Mouse (Mus musculus): ENCODE data around the gene Cyp2c50. TPM values are rescaled to one million over a fixed set of nuclear protein-coding genes. Genes with fewer than 3 reads are reported as not detected.
"Not testable (repeated sequence)": the region's sequence is repeated elsewhere in the genome, so short reads cannot be mapped to it uniquely, and the experiment has no call there.

The Cyp2c50 gene
- not detected for total RNA-seq (2022)

GRCm38 (mm10) chr19:40089421-40089820, at the start of gene Cyp2c50:
TSS of gene Cyp2c50 (plus strand) at chr19:40089688.
- not testable (repeated sequence) for DNase-seq (ENCODE audit: low spot score)

GRCm38 (mm10) chr19:40073701-40074100, 15.8 kb upstream of the Cyp2c50 start, which contains the start of gene Cyp2c54:
TSS of gene Cyp2c54 (minus strand) at chr19:40073827.
- DNase-seq (ENCODE audit: low spot score), result no peak

GRCm38 (mm10) chr19:40088381-40088780, 1.1 kb upstream of the Cyp2c50 start:
- no peak for DNase-seq (ENCODE audit: low spot score)

- no peak for DNase-seq (ENCODE audit: low spot score)
Measured at GRCm38 (mm10) chr19:40091111-40091510, 1.6 kb downstream of the Cyp2c50 start.

- DNase-seq (ENCODE audit: low spot score), result not testable (repeated sequence)
Measured at GRCm38 (mm10) chr19:40119624-40120023, 30.1 kb downstream of the Cyp2c50 start.

- not testable (repeated sequence) for DNase-seq (ENCODE audit: low spot score)
Measured at GRCm38 (mm10) chr19:40125165-40125564, 35.7 kb downstream of the Cyp2c50 start.

GRCm38 (mm10) chr19:40126996-40127395, 37.5 kb downstream of the Cyp2c50 start:
- not testable (repeated sequence) for DNase-seq (ENCODE audit: low spot score)

Other genes starting within 250 kb of the Cyp2c50 start
- not detected for gene Cyp2c69, start 202.9 kb upstream of the Cyp2c50 start, total RNA-seq (2022)
- not detected for gene Cyp2c37, start 97.3 kb upstream of the Cyp2c50 start, total RNA-seq (2022)
- gene Cyp2c54, start 15.9 kb upstream of the Cyp2c50 start, total RNA-seq (2022), result not detected
- under 1 TPM; 0.16 to 0.46 (median 0.31) TPM for gene Cyp2c70, start 97.6 kb downstream of the Cyp2c50 start, total RNA-seq (2022)
- gene Pdlim1, start 182.2 kb downstream of the Cyp2c50 start, total RNA-seq (2022), result 100 to 1,000 TPM; 114 to 157 (median 136) TPM

Data from heart, adult 8-10 months (tissue).